Mouse (Mus musculus) thymus, adult 2 months (tissue): ENCODE measurements around the gene Zfp362. TPM values are rescaled to one million over a fixed set of nuclear protein-coding genes. Genes with fewer than 3 reads are reported as not detected.

Source experiments
- DNase-seq: peaks from one replicate; pipeline ENCODE4 v3.0.0; 2021
- H3K27ac ChIP-seq: fragments of 200-500 bp; 2 replicates; pipeline ENCODE4 v1.5.1; 2012; ENCODE audit warnings: low read length, control low read depth; ENCODE audit not compliant: control insufficient read depth, insufficient read depth
- H3K27me3 ChIP-seq: fragments of 200-500 bp; 2 replicates; pipeline ENCODE4 v1.6.1; 2012; ENCODE audit warnings: mild to moderate bottlenecking, low read length, moderate library complexity, mixed read lengths; ENCODE audit not compliant: control insufficient read depth, insufficient read depth
- H3K36me3 ChIP-seq: fragments of 200-500 bp; 2 replicates; pipeline ENCODE4 v1.6.1; 2012; ENCODE audit warnings: mild to moderate bottlenecking, low read length, moderate library complexity; ENCODE audit not compliant: control insufficient read depth, insufficient read depth
- H3K4me1 ChIP-seq: fragments of 200-500 bp; replicated peaks from 2 replicates; pipeline ENCODE4 v1.6.1; 2012; ENCODE audit warnings: low read length; ENCODE audit not compliant: control insufficient read depth, insufficient read depth
- H3K4me3 ChIP-seq: fragments of 200-500 bp; 2 replicates; pipeline ENCODE4 v1.5.1; 2012; ENCODE audit warnings: mild to moderate bottlenecking, low read length, control low read depth, moderate library complexity; ENCODE audit not compliant: control insufficient read depth, insufficient read depth
- CTCF ChIP-seq: fragments of 200-500 bp; IDR thresholded peaks from 2 replicates; pipeline ENCODE4 v1.5.1; 2012; ENCODE audit warnings: mild to moderate bottlenecking, control low read depth, low read length, moderate library complexity, borderline replicate concordance; ENCODE audit not compliant: control insufficient read depth, poor library complexity, insufficient read depth; ENCODE audit errors: extremely low read depth
- POLR2A ChIP-seq: fragments of 200-500 bp; IDR thresholded peaks from 2 replicates; pipeline ENCODE4 v1.6.1; 2012; ENCODE audit warnings: mild to moderate bottlenecking, low read length, control low read depth, moderate library complexity; ENCODE audit not compliant: control insufficient read depth, poor library complexity, insufficient read depth; ENCODE audit errors: extremely low read depth
- WGBS: fragments of 180-500 bp; shearing (Covaris S2); methylation state at CpG from one replicate; pipeline ENCODE4 v1.1.7; 2018; 5-methylcytosine and 5-hydroxymethylcytosine counted together
- polyA plus RNA-seq: library from polyadenylated mRNA; depleted of rRNA; stranded (reverse); fragments of >200 nt; gene quantifications from 2 replicates; pipeline ENCODE4 v1.2.3, GENCODE M21; 2012; rRNA removed

Zfp362 gene
- 105 and 145 TPM in 2 replicates for polyA plus RNA-seq

DNA sequence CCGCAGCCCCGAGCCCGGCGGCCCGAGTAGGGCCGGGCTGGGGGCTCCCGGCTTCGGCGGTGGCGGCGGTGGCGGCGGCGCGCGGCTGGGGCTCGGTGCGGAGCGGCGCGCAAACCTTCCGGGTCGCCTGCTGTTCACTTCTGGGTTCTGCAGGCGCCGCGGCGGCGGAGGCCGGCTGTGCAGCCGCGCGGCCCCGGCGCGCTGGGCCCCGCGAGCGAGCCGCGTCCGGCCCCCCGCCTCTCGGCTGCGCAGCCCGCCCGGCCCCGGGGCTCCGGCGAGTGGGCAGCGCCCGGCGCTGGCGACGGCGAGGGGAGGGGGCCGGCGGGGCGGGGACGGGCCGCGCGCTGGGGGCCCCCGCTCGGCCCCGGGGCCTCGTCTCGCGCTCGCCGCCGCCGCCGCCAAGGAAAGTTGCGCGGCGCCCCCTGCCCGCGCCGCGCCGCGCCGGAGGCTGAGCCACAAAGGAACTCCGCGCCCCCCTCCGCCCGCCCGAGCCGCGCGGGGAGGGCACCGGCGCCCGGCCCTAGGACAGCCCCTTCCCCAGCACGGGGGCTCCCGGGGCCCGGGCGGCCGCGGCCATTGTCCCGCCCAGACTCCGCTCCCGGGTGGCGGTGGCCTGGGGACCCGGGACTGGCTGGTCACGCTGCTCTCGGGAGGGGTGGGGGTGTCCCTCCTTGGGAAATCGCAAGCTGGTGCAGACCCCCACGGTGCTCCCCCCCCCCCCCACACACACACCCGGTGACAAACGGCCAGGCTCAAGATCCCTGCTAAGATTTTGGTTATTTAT is at the start of gene Zfp362:
Gene Zfp362 (minus strand): TSS at position 3 of the 784 bp plus-strand sequence.
- 6% methylated on average over 82 of the region's 111 CpGs for WGBS
- no peaks in the 10 kb centered on the region for H3K27me3 ChIP-seq
- peak; percentile 63 for DNase-seq
- H3K36me3 ChIP-seq, result no peaks in the 10 kb centered on the region
- peaks cover 44% of the 10 kb centered on the region for H3K4me1 ChIP-seq
- peak within 1 kb of the TSS; percentile 100 for H3K4me3 ChIP-seq
- peak within 1 kb of the TSS; percentile 83 for H3K27ac ChIP-seq
- TF ChIP-seq POLR2A, result no peak
- no peak for TF ChIP-seq CTCF

DNA sequence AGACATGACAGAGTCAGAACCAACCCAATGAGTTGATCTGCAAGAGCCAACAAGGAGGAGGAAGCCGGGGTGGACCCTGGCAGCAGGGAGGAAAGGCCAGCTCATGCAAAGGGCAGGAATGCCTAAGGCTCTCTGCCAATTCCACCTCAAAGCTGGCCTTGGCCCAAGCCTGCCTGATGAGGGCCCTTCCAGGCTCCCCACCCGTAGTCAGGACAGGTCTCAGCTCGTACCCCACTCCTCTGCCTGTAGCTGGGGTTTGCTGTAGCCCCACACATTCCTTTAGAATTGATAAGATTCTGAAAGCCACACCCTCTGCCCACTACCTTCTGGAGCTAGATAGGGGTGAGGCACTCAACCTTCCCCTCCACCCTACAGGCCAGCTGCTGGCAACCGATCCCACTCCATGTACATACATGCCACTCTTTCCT is 49.8 kb upstream of the Zfp362 start:
- no peak overlapping the region for H3K27ac ChIP-seq
- TF ChIP-seq POLR2A (no peak), CTCF (no peak)
- no peaks in the 10 kb centered on the region for H3K36me3 ChIP-seq
- no peak for DNase-seq
- H3K4me3 ChIP-seq, result no peak overlapping the region
- 89% methylated on average over 4 of the region's 4 CpGs for WGBS
- H3K4me1 ChIP-seq, result no peaks in the 10 kb centered on the region
- no peaks in the 10 kb centered on the region for H3K27me3 ChIP-seq

GRCm38 (mm10) chr4:128853117-128853516 is 47.3 kb upstream of the Zfp362 start:
- no peak overlapping the region for H3K4me3 ChIP-seq
- no peak for DNase-seq
- no peak overlapping the region for H3K27ac ChIP-seq
- no peaks in the 10 kb centered on the region for H3K36me3 ChIP-seq
- TF ChIP-seq CTCF, result no peak
- no peak for TF ChIP-seq POLR2A
- H3K4me1 ChIP-seq, result no peaks in the 10 kb centered on the region
- 93% methylated on average over 11 of the region's 11 CpGs for WGBS
- no peaks in the 10 kb centered on the region for H3K27me3 ChIP-seq

DNA sequence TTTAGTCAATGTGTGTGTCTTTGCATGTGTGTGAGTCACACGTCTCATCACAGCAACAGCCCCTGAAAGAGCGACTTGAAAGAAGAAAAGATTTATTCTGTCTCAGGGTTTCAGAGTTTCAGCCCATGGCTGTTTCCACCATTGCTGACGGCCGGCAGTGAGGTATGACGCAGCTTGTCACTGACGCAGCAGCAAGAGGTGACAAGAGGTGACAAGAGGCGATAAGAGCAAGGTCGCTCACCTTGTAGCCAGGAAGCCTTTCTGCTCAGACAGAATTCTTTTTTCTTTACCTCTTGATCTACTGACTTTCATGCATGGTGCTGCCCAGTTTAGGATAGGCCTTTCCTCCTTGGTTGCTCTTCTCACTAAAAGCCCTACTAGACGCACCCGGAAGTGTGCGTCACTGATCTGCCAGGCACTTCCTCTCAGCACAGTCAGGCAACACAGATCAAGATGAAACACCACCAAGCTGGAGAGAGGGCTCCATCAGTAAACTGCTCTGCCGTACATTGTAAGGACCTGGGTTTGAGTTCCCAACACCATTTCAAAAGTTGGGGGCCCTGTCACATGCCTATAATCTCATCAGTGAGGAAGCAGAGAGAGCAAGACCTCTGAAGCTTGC is 46.5 kb upstream of the Zfp362 start:
- Histone ChIP-seq H3K4me1 (no peaks in the 10 kb centered on the region), H3K27ac (no peak overlapping the region), H3K4me3 (no peak overlapping the region), H3K27me3 (no peaks in the 10 kb centered on the region), H3K36me3 (no peaks in the 10 kb centered on the region)
- 93% methylated on average over 12 of the region's 12 CpGs for WGBS
- DNase-seq, result no peak
- TF ChIP-seq CTCF, result no peak
- TF ChIP-seq POLR2A, result no peak

DNA sequence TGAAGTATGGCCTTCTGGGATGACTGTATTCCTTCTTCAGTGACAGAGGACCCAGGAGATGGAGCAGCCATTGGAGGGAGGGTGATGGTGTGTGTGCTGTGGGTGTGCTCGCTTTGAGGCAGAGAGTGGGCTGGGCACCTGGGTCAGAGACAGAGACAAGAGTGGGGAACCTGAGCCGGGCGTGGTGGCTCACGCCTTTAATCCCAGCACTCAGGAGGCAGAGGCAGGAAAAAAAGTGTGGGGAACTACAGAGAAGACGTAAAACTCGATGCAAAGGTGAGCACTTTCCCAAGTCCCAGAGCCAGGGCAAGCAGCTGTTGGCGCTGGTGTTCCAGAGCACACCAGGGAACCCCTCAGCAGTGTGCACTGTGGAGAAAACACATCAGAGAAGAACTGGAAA is 43.8 kb upstream of the Zfp362 start:
- no peak overlapping the region for H3K4me3 ChIP-seq
- no peaks in the 10 kb centered on the region for H3K4me1 ChIP-seq
- TF ChIP-seq CTCF (no peak), POLR2A (no peak)
- H3K27ac ChIP-seq, result no peak overlapping the region
- no peak for DNase-seq
- 88% methylated on average over 7 of the region's 7 CpGs for WGBS
- no peaks in the 10 kb centered on the region for H3K27me3 ChIP-seq
- no peaks in the 10 kb centered on the region for H3K36me3 ChIP-seq

GRCm38 (mm10) chr4:128848961-128849360 is 43.1 kb upstream of the Zfp362 start:
- no peak overlapping the region for H3K27ac ChIP-seq
- 91% methylated on average over 3 of the region's 3 CpGs for WGBS
- DNase-seq, result no peak
- H3K27me3 ChIP-seq, result no peaks in the 10 kb centered on the region
- no peak overlapping the region for H3K4me3 ChIP-seq
- TF ChIP-seq POLR2A (no peak), CTCF (no peak)
- H3K4me1 ChIP-seq, result no peaks in the 10 kb centered on the region
- H3K36me3 ChIP-seq, result no peaks in the 10 kb centered on the region
